Mouse (Mus musculus) stomach, embryonic 16.5 days (tissue): Measurements from ENCODE around the gene Ak2. TPM values are rescaled to one million over a fixed set of nuclear protein-coding genes. Genes with fewer than 3 reads are reported as not detected.

Source experiments
- ATAC-seq: fragments of 200-750 bp; cut with Nextera tagmentation; 2 replicates; pipeline ENCODE4 v1.8.0; 2017; ENCODE audit warnings: moderate number of reproducible peaks, moderate TSS enrichment; ENCODE audit not compliant: insufficient read depth, low FRiP score
- H3K27ac ChIP-seq: fragments of 300-500 bp; sonication (generic); 2 replicates; pipeline ENCODE4 v1.5.1; 2014; ENCODE audit warnings: low read length
- H3K27me3 ChIP-seq: fragments of 300-500 bp; sonication (generic); 2 replicates; pipeline ENCODE4 v1.6.1; 2014; ENCODE audit warnings: low read length, control low read depth, mixed read lengths; ENCODE audit not compliant: control insufficient read depth, insufficient read depth
- H3K36me3 ChIP-seq: fragments of 300-500 bp; sonication (generic); 2 replicates; pipeline ENCODE4 v1.6.1; 2014; ENCODE audit warnings: low read length; ENCODE audit not compliant: control insufficient read depth, insufficient read depth
- H3K4me1 ChIP-seq: fragments of 300-500 bp; sonication (generic); 2 replicates; pipeline ENCODE4 v1.6.1; 2014; ENCODE audit warnings: low read length, control low read depth, mixed read lengths; ENCODE audit not compliant: control insufficient read depth, insufficient read depth
- H3K4me2 ChIP-seq: fragments of 300-500 bp; sonication (generic); 2 replicates; pipeline ENCODE4 v1.6.1; 2014; ENCODE audit warnings: low read depth, low read length, mixed read lengths
- H3K4me3 ChIP-seq: fragments of 300-500 bp; sonication (generic); replicated peaks from 2 replicates; pipeline ENCODE4 v1.5.1; 2014; ENCODE audit warnings: mild to moderate bottlenecking, low read length
- H3K9ac ChIP-seq: fragments of 300-500 bp; sonication (generic); 2 replicates; pipeline ENCODE4 v1.6.1; 2014; ENCODE audit warnings: low read length
- H3K9me3 ChIP-seq: fragments of 300-500 bp; sonication (generic); replicated peaks from 2 replicates; pipeline ENCODE4 v1.6.1; 2016; ENCODE audit warnings: low read length, control low read depth; ENCODE audit not compliant: control insufficient read depth
- WGBS: fragments of 180-500 bp; shearing (Covaris S2); extraction: QIAGEN DNeasy Blood & Tissue Kit; methylation state at CpG from one replicate; pipeline ENCODE4 v1.1.7; 2014; 5-methylcytosine and 5-hydroxymethylcytosine counted together
- polyA plus RNA-seq: library from polyadenylated mRNA; unstranded; fragments of >200 nt; fragmentation: Nextera tagmentation; extraction: Ambion mirVana; gene quantifications from 2 replicates; pipeline ENCODE4 v1.2.1, GENCODE M21; 2015

Gene Ak2
- 199 and 207 TPM in 2 replicates for polyA plus RNA-seq

DNA sequence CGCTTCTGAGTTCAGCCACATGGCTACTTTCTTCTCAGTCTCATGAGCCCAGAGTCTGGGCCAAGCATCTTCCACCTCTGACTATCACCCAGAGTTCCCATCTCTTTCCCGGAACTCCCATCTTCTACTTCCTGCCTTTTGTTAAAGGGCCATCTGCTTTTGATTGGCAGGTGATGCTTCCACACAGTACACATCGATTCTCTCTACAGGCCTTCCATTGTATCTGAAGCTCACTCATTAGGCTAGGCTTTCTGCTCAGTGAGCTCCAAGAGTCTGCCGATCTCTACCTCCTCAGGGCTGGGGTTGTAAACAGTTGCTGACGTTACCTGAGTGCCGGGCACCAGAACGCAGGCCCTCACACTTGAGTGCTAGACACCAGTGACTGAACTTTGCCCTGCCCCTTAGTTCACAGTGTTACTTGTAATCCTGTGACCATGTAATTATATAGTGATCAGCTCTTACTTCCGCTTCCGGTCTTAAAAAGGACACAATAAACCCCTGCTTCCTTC lies at the start of gene Ak2:
Gene Ak2, plus strand, starts transcription at position 459 of the 509 bp plus-strand sequence.
- Histone ChIP-seq H3K9me3 (no peaks in the 10 kb centered on the region), H3K36me3 (no peaks in the 10 kb centered on the region), H3K27ac (peak within 1 kb of the TSS; percentile 62; the same call in 1 of the 2 replicates), H3K4me1 (peaks cover 17% of the 10 kb centered on the region), H3K4me2 (peak within 1 kb of the TSS; percentile 66), H3K4me3 (0 out of 2 replicates have a peak within 1 kb of the TSS, but pooled peaks have one; percentile 4), H3K9ac (no peak within 1 kb of the TSS; the same call in 1 of the 2 replicates), H3K27me3 (no peaks in the 10 kb centered on the region)
- no peak for ATAC-seq
- 87% methylated on average over 9 of the region's 9 CpGs for WGBS

DNA sequence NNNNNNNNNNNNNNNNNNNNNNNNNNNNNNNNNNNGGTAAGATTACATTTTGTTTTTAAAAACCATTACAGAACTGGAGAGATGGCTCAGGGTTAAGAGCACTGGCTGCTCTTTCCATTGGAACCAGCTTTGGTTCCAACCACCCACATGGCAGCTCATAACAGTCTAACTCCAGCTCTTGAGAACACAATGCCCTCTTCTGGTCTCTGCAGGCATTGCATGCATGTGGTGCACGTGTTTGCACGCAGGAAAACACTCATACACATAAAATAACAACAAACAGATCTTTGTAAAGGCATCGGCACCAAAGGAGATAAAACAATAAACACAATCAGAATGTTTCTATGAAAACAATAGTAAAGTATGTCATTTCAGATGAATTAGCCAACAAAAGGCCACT lies 49.4 kb upstream of the Ak2 start:
- no peak overlapping the region for H3K4me2 ChIP-seq
- WGBS = 61% methylated on average over 3 of the region's 3 CpGs
- H3K27ac ChIP-seq = no peak overlapping the region
- peaks cover 2% of the 10 kb centered on the region for H3K4me1 ChIP-seq
- no peaks in the 10 kb centered on the region for H3K36me3 ChIP-seq
- H3K9ac ChIP-seq = no peak overlapping the region
- no peaks in the 10 kb centered on the region for H3K9me3 ChIP-seq
- H3K4me3 ChIP-seq = no peak overlapping the region
- ATAC-seq = no peak
- no peaks in the 10 kb centered on the region for H3K27me3 ChIP-seq

DNA sequence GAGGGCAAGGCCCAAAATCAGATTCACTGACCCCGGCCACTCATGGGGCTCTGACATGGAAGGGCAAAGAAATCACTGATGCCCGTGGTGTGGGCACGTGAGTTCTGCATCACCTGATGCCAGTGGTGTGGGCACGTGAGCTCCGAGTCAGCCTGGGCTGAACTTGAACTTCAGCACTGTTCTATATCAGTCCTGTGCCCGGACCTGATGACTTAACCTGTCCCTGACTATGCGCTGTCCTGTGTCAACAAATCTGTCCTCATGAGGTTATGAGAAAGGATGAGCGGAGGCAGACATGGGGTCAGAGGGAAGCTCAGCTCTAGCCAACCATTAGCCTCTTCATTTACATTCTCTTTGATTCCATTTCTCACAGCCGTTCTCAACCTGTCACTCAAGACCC lies 45.0 kb upstream of the Ak2 start:
- no peak overlapping the region for H3K27ac ChIP-seq
- no peaks in the 10 kb centered on the region for H3K27me3 ChIP-seq
- no peaks in the 10 kb centered on the region for H3K9me3 ChIP-seq
- H3K4me1 ChIP-seq = peaks cover 4% of the 10 kb centered on the region
- ATAC-seq = no peak
- H3K4me3 ChIP-seq = no peak overlapping the region
- 80% methylated on average over 9 of the region's 9 CpGs for WGBS
- H3K9ac ChIP-seq = no peak overlapping the region
- H3K4me2 ChIP-seq = no peak overlapping the region
- H3K36me3 ChIP-seq = no peaks in the 10 kb centered on the region

DNA sequence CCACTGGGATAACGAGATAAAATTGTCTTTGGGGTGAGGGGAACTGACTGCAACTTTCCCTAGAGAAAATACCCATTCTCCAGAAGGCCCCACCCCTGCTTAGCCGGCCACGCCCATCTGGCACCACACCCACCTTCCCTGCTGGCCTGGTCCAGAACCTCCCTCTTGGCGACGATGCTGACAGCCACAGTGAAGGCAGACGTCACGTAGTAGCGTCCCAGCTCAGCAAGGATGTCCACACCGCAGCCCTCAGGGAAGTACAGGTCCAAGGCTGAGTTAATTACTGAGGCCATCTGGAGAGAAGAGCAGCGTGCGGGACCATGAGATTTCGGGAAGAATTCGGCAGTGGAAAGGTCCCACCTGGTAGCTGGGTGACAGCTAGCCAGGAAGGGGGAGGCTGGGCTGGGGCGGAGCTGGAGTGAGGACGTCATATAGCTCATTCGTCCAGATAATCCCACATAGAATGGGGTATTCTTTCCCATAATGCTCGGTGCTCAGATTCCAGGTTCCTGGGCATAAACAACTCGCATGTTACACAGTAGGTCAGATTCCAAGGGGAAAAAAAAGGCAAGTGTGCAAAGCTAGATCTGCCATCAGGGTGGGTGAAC lies 44.3 kb upstream of the Ak2 start:
- H3K27me3 ChIP-seq = no peaks in the 10 kb centered on the region
- peaks cover 4% of the 10 kb centered on the region for H3K4me1 ChIP-seq
- H3K4me3 ChIP-seq = 0 out of 2 replicates have a peak overlapping the region, but pooled peaks have one; percentile 2
- H3K9me3 ChIP-seq = no peaks in the 10 kb centered on the region
- H3K9ac ChIP-seq = no peak overlapping the region
- no peak overlapping the region for H3K27ac ChIP-seq
- 0 out of 2 replicates have a peak, but pooled peaks have one; percentile 34 for ATAC-seq
- no peaks in the 10 kb centered on the region for H3K36me3 ChIP-seq
- WGBS = 16% methylated on average over 18 of the region's 18 CpGs
- peak overlapping the region; percentile 34 for H3K4me2 ChIP-seq

DNA sequence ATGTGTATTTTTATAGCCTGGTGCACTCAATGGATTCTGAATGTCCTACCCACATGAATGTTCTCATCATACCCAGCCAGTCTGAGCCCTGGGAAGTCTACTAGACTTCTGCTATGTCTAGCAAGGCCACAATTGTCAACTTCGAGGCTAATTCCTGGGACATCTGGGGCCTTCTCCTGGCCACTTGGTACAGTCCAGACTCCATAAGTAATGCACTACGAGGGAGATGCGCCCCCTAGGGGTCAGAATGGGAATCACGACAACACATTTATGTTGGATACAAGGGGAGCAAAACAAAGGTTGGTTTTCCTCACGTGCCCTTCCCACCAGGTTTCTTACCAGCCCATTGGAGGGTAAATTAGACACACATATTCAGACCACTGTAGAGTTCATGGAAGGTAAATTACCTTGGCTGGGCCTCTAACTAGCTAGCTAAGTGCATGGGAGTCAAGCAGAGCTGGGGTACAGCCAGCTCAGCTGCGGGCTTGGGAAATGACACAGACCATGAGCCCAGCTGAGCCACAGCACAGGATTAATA lies 43.6 kb upstream of the Ak2 start:
- Histone ChIP-seq H3K4me3 (no peak overlapping the region), H3K27me3 (no peaks in the 10 kb centered on the region), H3K9ac (no peak overlapping the region), H3K9me3 (no peaks in the 10 kb centered on the region), H3K4me1 (peaks cover 4% of the 10 kb centered on the region), H3K27ac (no peak overlapping the region), H3K4me2 (no peak overlapping the region), H3K36me3 (no peaks in the 10 kb centered on the region)
- ATAC-seq = no peak
- WGBS = 38% methylated on average over 6 of the region's 6 CpGs

DNA sequence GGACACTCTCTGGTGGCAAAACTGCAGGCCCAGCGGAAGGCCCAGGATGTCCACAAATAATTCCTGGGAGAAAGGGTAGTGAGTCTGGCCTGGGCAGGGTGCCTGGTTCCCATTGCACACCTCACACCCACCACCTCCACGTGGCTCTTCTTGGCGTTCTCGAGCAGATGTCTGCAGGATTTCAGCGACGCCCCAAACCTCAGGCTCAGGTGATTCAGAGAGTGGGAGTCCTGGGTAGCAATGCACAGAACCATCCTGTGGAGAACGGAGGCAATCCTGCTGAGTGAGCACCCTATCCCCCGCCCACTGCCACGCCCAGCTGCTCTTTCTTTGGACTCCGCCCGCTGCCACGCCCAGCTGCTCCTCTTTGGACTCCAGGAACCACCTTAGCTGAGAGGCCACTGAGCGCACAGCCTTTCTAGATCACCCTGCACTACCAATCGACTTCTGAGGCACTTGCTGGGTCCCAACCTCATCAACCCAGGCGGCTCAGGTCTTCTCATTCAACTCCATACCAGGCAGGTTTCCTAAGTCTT lies 42.2 kb upstream of the Ak2 start:
- ATAC-seq = peak; percentile 18; the same call in 1 of the 2 replicates
- no peaks in the 10 kb centered on the region for H3K9me3 ChIP-seq
- 38% methylated on average over 15 of the region's 15 CpGs for WGBS

DNA sequence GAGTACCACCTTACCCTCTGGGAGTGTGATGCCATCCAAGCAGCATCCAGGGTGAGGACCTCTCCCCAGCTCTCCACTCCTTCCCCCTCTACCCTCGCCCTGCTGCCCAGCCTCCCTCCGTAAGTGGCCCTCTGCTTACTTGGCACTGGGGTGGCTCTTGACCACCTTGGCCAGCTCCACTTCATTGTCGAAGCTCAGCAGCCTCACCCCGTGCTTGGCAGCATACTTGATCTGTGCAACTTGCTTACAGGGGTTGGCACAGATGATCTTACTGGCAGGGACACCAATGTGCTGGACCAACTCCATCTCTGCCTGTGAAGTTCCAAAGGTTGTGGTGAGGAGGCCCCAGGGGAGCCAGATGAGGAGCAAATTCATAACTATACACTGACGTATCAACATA lies 41.3 kb upstream of the Ak2 start:
- Histone ChIP-seq H3K4me1 (peaks cover 4% of the 10 kb centered on the region), H3K9ac (no peak overlapping the region), H3K4me3 (no peak overlapping the region), H3K9me3 (no peaks in the 10 kb centered on the region), H3K4me2 (no peak overlapping the region), H3K27ac (no peak overlapping the region), H3K27me3 (peaks cover 2% of the 10 kb centered on the region; the same call in 1 of the 2 replicates), H3K36me3 (no peaks in the 10 kb centered on the region)
- no peak for ATAC-seq
- WGBS = 83% methylated on average over 5 of the region's 5 CpGs

More for the DNA sequence above, 42.2 kb upstream of the Ak2 start:
- no peak overlapping the region for H3K9ac ChIP-seq
- H3K36me3 ChIP-seq = no peaks in the 10 kb centered on the region
- H3K4me3 ChIP-seq = no peak overlapping the region
- H3K27ac ChIP-seq = no peak overlapping the region
- H3K4me1 ChIP-seq = peaks cover 4% of the 10 kb centered on the region
- H3K27me3 ChIP-seq = no peaks in the 10 kb centered on the region
- H3K4me2 ChIP-seq = no peak overlapping the region

DNA sequence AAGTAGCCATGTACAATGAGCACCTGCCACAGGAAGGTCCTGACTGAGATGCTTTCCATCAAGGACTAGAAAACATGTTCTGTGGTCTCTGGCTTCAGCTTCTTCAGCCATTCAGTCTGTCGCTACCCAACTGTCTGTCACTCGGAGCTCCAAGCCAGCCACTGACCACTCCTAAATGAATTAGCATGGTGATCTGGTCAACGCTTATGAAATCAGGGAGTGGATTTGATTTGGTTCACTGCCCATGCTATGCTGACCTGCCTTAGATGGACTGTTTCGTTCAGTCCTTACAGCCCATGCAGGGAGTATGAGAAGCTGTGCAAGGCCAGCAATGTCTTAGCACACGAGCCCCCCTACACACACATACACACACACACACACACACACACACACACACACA lies 37.9 kb upstream of the Ak2 start:
- ATAC-seq = no peak
- WGBS = 86% methylated on average over 5 of the region's 5 CpGs
- Histone ChIP-seq H3K9ac (no peak overlapping the region), H3K4me3 (no peak overlapping the region), H3K9me3 (no peaks in the 10 kb centered on the region), H3K36me3 (no peaks in the 10 kb centered on the region), H3K27me3 (peaks cover 4% of the 10 kb centered on the region; the same call in 1 of the 2 replicates), H3K27ac (no peak overlapping the region), H3K4me1 (peaks cover 9% of the 10 kb centered on the region), H3K4me2 (no peak overlapping the region)
